Mouse (Mus musculus) frontal cortex, postnatal 10 days (tissue): Measurements from ENCODE around the gene Tsr1.
A peak's percentile ranks its signal among the peaks of the same experiment; 100 is the strongest.

Source experiments
- DNase-seq, 2 experiments: peaks; one replicate each; pipeline ENCODE4 v3.0.0; 2022; ENCODE audit warnings: low spot score in 2 of 2, mixed read lengths in 1 of 2

Gene Tsr1

DNA sequence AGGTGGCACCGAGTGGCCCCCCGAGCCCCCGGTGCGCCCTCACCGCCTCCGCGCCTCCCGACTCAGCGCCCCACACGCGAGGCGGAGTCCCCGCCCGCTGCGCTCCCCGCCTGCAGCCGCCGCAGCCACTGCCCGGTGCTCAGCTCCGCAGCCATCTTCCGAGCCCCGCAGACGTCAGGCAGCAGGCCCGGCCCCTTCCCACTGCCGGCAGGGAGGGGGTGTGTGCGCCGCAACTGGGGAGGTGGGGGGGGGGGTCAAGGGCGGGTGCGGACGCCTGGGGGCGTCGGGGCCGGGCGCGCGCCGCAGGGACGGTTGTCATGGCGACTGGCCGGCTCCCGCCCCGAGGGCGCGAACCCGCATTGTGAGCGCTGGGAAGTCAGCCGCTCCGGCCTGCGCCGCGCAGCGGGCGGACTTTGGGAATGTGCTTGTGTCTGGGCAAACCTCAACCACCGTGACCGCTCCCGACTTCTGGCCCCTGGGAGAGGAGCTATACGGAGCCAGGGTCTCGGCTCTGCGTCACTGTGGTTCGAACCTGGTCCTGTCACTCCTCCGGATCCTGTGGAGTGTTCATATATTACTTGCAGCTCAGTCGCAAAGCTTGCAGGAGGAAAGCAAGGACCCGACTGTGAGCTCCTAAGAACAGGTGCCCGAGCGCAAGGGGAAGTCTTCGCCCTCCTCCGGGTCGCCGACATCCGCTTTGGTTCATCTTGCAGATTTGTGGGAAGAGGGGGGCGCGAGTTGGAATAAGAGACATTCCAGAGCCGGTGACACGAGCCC is 782 bp upstream of the Tsr1 start, which contains the start of gene Sgsm2:
Gene Sgsm2 (minus strand): TSS at position 160 of the 777 bp plus-strand sequence.
- DNase-seq = peak; percentile 57 to 75

- DNase-seq = no peak
These were observed 601 bp downstream of the Tsr1 start for GRCm38 (mm10) chr11:74898517-74898827.

GRCm38 (mm10) chr11:74901555-74901954 is 3.7 kb downstream of the Tsr1 start:
- no peak for DNase-seq

DNA sequence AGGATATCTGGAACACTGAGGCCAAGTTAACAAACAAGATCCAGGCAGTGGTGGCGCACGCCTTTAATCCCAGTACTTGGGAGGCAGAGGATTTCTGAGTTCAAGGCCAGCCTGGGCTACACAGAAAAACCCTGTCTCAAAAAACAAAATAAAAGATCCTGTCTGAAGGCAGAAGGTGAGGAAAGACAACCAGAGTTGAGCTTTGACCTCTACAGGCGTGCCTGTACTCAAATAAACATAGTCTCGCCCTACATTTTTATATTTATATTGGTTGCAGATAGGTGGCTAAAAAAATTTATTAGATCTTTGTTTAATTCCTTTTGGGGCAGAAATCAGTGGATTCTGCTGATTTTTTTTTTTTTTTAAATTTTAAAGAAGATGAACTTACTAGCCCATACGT is 4.5 kb downstream of the Tsr1 start:
- no peak for DNase-seq

DNA sequence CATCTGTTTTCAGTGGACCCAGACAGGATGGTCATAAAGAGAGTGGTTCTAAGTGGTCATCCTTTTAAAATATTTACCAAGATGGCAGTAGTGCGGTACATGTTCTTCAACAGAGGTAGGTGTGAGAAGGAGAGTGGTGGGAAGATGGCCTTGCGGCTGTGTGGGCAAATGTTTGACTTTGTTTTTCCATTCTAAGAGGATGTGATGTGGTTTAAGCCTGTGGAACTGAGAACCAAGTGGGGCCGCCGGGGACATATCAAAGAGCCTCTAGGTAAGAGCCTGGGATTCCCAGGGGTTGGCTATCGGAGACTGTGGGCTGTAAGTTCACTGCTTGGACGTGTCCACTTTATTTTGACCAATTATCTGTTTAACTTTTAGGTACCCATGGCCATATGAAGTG is 10.0 kb downstream of the Tsr1 start:
- no peak for DNase-seq

DNA sequence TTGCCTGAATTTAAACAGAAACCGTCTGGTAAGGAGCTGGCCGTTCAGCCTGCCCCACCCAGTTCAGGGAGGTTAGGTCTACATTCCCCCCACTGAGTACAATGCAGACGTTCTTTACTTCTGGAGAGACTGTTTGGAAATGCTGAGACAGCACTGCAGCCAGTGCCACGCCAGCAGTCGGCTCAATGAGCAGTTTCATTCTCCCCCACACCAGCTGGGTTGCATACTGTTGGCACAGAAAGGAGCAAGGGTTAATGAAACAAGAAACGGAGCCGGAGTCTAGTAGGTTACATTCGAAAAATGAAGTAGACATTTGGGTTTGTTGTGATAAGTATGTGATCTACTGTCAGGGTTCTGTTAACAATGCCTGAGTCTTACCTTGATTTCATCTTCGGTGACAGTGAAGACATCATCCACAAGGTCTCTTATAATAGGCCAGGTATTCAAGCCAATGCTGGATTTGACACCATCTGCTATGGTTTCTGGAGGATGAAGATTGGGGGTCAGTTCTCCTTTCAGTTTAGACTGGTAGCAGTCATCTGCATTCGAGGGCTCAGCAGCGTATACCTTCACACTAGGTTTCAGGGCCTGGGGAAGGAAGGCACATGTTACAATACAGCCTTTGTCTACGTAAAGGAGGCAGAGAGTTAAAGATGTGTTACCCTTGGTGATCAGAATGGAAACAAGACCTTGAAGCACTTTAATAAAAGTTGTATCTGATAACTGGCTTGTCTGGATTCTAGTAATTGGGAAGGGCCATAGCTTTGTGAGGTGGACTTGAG is 10.9 kb downstream of the Tsr1 start:
- DNase-seq = no peak

GRCm38 (mm10) chr11:74909978-74910377 is 12.1 kb downstream of the Tsr1 start:
- no peak for DNase-seq

- no peak for DNase-seq
These were observed 14.6 kb downstream of the Tsr1 start for GRCm38 (mm10) chr11:74912492-74912891.

DNA sequence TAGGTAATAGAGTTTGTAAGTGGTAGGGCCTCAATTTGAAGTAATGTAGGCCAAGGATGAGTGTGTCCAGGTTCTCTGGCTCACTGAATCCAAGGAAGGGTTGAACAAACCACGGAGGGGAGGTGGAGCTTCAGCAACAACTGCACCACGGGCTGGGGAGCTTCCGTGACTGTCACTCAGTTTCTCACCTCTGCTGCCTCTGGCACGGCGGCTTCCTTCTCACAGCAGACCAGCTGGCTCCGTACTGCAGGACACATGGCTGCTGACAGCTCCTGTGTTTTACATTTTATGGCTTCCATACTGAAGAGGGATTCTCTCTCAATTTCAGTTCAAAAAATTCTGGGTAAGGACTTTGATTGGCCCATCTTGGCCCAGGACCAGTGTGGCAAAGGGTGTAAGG is 21.4 kb downstream of the Tsr1 start:
- DNase-seq = no peak

GRCm38 (mm10) chr11:74924149-74924548 is 26.3 kb downstream of the Tsr1 start:
- DNase-seq = peak in 1 of 2 experiments; percentile 25

DNA sequence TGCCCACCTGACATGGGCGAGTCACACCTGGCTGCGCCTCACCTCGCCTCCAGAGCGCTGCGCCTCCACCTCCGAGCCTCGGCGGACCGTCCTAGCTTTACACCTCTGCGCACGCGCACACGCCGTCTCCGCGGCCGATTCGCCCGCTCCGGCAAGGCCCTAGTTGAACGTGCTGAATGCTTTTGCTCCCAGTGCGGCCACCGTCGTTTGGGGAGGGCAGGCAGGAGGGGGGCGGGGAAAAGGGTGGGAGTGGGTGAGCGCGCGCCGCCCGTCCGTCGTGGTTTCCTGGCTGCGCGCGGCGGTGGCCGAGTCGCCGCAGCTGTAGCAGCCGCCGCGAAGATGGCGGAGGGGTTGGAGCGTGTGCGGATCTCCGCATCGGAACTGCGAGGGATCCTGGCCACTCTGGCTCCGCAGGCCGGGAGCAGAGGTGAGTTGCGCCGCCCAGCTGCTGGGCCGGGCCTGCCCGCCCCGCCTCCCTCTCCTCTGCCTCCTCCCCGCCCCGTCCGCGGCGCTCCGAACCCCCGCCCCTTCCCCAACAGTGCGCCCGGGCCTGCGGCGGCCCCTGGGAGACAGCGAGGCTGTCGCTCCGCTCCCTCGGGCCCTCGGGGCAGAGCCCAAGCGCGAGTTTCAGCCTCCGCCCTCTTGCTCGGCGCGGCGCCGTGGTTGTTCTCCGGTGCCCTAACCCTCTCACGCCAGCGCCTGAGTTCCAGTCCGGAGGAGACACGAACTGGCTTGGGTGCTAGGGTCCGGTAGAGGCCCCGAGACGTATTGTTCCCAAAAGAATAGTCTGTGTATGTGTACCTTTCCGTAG is 27.9 kb downstream of the Tsr1 start, which contains the start of the genes Smg6 and Srr:
Gene Smg6 (plus strand): TSS at position 247 of the 811 bp plus-strand sequence.
Gene Srr (minus strand): TSS at position 372 of the 811 bp plus-strand sequence.
- DNase-seq = peak; percentile 87 to 91

- DNase-seq = no peak
These were observed 28.6 kb downstream of the Tsr1 start for GRCm38 (mm10) chr11:74926388-74927005.

DNA sequence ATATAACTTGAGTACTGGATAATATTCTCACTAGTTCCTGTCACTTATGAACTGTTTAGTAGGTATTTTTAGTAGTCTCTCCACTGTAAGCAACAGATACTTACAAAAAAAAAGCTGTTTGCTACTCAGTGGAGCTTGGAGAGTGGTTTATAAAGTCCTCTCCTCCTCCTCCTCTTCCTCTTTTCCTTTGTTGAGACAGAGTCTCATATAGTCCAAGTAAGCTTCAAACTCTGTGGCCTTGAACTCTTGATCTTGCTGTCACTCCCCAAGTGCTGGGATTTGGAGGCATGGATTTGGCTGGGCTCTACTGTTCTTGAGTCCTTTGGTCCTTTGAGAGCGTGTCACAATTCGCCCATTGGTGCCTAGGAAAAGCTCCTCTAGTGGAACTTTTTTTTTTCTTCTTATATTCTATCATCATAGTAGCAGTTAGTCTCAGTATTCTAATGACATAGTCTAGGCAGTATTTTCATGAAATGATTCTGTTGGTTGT is 29.4 kb downstream of the Tsr1 start:
- DNase-seq = no peak

GRCm38 (mm10) chr11:74929111-74929510 is 31.2 kb downstream of the Tsr1 start:
- DNase-seq = no peak

- DNase-seq = no peak
These were observed 32.5 kb downstream of the Tsr1 start for GRCm38 (mm10) chr11:74930391-74930790.

DNA sequence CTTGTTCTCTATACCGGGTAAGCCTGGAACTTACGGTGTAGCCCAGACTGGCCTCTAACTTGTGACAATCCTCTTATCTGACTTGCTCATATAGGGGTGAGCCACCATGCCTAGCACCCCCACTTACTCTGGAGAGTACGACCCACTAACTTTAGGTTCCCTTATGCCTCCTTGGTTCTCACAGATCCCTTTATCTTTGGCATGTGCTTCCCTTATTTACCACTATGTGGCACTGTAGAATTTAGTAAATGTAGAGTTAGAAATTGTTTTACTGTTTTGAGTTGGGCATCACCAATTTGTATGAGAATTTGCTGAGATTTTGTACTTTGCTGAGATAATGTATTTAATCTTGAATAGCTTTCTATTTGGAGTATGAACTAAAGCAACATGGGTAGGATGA is 48.5 kb downstream of the Tsr1 start:
- no peak for DNase-seq

DNA sequence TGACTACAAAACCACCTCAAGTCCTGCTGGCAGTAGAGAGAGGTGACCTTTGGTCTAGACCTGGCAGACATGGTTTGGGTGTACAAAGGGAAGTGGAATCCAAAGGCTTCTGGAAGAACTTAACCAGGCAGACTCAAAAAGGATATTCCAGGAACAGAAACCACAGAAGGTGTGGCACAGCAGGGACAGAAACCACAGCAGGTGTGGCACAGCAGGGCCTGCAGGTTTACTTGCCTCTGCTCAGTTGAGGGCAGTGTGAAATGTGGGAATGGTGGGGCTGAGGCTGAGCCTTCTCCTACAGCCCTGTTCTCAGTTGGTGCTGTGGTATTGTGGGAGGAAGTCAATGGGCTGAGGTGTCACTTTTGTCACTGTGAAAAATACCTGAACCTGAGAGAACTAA is 57.0 kb downstream of the Tsr1 start:
- no peak for DNase-seq

- DNase-seq = no peak
These were observed 58.1 kb downstream of the Tsr1 start for GRCm38 (mm10) chr11:74956006-74956405.

DNA sequence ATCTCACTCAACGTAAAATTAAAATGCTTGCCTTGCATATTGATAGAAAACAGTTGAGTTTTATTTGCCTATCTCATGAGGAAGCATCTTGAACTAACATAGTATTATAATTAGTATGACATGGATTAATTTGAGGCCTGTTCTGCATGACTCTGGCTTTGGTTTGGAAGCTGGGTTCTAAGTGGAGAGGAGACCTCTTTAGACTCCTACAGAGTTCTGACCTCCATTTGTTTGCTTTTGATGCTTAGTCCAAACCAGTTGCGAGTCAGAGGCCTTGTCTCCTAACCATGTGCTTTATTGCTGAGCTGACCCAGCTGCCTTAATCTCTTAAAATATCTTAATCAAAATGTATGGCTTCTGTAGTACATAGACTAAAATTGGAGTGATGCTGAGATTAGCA is 59.7 kb downstream of the Tsr1 start:
- DNase-seq = no peak
